Mouse (Mus musculus) cerebellum, adult 11-12 months (tissue): ENCODE measurements around the gene Trmu.
"Not testable (repeated sequence)": the region's sequence is repeated elsewhere in the genome, so short reads cannot be mapped to it uniquely, and the experiment has no call there.

Source experiments
- DNase-seq: peaks from one replicate; pipeline ENCODE4 v3.0.0; 2022

Trmu gene

DNA sequence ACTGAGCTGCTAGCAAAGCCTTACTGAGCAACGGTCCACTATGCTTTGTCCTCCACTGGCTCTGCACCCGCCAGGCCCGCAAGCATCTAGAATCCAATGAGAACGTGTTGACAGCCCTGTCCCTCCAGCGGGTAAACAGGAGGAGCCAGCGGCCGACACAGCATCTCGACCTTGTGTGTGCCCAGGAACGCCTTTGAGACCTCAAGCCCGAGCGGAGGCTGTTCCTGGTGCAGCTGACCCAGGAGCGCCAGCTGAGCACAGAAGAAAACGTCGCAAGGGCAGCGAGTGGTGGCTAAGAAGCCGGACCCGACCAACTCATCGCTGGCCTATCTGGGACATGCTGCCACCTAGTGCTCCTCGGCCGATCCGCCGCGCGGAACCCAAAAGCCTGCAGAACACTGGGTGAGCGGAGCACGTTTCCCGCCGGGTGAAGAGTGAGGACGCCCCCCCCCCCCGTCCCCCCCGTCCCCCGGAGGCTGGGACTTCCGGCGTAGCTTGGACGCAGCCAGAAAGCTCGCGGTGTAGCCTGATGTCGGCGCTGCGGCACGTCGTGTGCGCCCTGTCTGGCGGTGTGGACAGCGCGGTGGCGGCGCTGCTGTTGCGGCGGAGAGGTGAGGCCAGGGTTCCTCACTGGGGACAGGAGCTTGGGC is at the start of gene Trmu:
TSS of gene Trmu (plus strand) at position 465 of the 650 bp plus-strand sequence.
- peak; percentile 92 for DNase-seq

DNA sequence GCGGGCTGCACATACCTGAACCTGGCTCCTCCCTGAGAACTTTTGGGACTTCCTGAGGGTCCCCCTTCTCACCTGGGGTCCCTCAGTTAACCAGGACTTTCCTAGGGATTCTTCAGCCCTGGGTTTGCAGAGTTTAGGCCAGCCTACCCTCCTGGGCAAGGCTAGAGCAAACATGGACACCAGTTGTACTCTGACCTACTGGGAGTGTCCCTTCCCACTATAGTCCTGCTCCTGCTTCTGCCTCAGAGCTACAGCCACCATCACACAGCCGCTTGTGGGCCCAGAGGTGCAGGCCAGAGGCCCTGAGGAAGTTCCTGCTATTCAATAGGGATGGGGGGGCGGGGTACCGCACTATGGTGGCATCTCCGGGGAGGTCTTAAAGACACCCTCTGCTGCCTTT is 49.6 kb upstream of the Trmu start:
- DNase-seq, result no peak

DNA sequence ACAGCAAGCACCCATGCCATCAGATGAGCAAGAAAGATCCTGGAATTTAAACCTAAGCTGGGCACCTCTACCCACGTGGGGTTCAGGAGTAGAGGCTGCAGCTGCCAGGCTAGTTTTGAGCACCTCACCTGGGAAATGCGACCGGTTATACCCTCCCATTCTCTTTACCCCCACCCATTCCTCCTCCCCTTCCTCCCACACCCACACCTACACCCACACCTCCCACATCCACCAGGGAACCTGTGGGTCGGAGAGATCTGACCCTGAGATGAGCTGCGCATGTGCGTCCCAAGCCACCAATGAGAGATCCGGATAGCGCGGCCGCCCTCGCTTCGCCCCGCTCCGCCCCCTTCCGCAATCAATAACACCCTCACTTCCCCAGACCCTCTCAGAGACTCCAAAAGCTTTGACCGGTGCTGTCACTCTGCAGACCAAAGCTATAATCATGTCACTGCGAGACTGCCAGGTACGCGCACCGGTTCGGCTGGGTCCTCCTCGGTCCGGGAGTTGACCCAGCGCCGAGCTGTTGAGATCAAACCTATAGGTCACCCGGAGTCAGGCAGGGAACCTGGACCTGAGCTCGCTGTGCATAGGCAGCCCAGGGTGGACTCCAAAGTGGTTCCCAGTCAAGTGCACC is 47.0 kb upstream of the Trmu start, which contains the start of gene Ttc38:
TSS of gene Ttc38 (plus strand) at position 353 of the 637 bp plus-strand sequence.
- DNase-seq, result peak; percentile 89

DNA sequence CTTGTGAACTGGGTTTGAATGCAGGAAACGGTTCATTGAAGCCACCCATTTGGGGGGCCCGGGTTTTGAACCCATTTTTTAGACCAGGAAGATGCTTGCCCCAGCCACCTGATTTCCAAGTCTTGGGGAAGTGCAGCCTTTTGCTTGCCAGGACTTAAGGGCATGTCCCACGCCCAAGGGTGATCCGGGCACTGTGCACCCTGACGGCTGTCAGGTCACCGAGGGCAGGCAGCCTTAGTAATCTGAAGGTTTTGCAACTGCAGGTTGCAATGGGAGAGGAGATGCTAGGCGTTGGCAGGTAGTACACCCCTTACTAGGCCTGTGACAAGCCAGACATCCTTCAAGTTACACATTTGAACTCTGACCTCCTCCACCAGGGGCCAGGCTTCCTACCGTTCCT is 46.5 kb upstream of the Trmu start:
- DNase-seq, result no peak

DNA sequence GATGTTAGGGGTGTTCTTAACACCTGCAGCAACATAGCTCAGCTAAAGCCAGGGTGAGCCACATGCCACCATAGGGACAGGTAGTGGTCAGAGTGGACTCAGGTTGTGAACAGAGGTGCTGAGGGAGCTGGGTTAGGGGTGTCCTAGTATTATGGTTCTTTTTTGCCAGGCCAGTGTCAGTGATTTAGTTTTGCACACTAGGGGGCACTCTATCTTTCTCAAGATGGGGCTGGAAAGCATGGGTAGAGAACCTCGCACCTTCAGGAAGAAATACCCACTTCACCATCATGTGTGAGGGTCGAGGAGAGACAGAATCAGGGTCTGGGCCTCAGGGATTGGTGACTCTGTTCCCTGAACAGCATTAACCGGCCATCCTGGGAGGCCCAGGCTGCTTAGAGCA is 43.8 kb upstream of the Trmu start:
- no peak for DNase-seq

DNA sequence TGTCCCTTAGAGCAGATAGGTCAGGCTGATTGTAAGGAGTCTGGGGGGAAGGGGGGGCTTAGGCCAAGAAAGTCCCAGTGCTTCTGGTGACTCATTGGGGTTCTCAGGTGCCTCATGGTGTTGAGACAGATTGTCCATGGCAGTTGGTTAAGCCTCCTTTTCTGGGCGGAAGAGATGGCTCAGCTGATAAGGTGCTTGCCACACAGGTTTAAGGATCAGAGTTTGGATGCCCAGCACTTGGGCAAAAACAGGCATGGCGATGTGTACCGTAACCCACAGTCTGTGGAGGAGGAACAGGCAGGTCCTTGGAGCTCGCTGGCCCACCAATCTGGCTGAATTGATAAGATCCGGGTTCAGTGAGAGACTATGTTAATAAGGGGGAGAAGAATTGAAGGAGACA is 42.2 kb upstream of the Trmu start:
- DNase-seq, result no peak

DNA sequence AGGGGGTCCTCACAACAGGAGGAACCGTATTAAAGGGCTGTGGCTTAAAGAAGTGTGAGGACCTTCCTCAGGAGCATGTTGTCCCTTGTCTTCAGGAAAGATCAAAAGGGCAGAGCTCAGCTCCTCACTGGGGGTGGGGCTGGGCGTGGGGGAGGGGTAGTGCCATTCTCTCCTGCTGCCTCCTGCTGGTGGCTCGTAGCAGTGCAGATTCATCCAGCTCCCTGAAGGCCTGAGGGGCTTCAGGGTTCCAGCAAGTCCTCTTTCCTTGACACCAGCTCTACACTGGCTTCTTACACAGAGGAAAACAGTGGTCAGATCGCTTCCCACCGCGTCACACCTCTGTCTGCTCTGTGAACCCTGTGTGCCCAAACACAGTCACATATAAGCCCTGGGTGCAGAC is 38.1 kb upstream of the Trmu start:
- DNase-seq, result no peak

DNA sequence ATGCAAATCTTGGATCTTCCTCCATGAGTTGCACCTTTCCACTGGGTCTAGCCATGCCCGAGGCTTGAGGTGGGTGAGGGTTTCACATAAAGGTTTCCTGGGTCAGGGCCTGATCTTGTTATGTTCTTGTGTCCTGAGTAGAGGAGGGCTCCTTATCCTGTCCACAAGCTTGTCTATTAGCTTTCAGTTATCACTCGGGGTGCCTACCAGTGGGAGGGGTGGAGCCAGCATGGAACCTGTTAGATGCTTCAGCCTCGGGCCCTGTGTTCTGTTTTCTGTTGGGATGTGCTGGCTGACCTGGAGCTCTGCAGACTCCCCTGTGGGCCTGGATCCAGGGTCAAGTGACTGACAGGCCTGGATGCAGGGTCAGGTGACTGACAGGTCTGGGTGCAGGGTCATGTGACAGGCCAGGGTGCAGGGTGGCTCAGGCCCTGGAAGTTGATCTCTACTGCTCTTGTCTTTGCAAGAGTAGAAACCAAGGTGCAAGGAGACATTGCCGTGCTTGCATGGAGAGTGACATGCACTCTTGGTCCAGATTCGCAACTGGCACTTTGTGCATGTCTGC is 37.2 kb upstream of the Trmu start:
- no peak for DNase-seq

DNA sequence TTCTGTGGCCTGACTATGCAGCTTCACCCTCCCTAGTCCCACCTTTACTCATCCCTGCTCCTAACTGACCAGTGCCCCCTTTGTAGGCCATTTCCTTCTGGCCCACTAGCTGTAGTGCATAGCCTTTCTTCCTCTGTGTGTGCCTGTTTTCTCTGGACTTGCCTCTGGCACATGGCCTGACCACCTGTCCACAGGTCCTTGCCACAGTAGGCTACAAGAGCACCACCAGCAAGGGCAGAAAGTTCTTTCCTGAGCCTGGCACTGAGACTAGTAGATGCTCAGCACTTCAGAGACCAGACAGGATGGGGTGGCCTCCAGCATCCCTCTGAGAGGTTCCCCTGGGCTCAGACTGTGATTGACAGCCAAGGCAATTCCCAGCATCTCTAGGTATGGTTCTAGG is 34.0 kb upstream of the Trmu start:
- DNase-seq, result peak; percentile 59

DNA sequence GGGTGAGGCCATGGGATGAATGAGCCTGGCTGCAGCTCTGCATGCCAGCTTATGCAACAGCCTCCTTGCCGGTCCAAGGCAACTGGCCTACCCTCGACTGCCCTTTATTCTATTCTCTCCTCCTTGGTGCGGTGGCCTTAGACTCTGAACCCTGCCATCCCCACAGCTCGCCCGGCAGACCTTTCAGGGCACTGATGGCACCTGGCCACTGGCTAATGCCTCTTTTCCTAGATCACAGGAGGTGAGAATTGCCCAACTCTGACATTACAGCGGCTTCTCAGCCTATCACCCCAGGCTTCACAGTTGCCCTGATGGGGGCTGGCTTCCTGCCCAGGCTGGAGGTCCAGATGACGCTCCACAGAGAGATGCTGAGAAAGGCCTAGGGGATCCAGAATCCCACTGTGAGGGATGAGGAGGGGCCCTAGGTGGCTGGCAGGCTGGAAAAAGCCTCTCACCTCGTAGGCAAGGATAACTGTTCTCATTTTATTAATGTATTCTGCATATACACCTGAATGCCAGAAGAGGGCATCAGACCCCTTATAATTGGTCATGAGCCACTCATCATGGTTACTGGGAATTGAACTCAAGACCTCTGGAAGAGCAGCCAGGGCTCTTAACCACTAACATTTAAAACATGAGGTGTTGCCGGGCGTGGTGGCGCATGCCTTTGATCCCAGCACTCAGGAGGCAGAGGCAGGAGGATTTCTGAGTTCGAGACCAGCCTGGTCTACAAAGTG is 27.3 kb upstream of the Trmu start:
- peak; percentile 42 for DNase-seq

DNA sequence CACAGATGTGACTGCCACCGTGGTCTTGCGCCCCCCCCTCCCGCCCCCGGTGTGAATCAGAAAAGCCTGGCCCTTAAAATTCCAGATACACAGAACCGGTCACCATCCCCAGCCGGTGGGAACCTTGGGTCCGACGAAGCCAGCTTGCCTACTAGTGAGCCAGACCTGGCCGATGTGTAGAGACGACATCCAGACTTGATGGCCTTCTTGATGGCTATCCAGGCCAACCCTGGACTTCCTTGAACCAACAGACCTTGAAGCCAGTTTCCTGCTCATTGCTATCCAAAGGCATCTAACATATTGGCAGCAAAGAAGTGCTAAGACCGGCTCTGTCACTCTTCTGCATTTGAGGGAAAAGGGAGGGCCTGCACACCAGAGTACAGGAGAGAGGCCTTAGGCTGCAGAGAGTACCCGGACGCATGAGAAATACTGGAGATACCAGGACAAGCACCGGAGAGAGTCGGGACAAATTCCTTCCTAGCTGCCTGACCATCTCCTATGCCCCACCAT is 20.1 kb upstream of the Trmu start:
- DNase-seq, result no peak

DNA sequence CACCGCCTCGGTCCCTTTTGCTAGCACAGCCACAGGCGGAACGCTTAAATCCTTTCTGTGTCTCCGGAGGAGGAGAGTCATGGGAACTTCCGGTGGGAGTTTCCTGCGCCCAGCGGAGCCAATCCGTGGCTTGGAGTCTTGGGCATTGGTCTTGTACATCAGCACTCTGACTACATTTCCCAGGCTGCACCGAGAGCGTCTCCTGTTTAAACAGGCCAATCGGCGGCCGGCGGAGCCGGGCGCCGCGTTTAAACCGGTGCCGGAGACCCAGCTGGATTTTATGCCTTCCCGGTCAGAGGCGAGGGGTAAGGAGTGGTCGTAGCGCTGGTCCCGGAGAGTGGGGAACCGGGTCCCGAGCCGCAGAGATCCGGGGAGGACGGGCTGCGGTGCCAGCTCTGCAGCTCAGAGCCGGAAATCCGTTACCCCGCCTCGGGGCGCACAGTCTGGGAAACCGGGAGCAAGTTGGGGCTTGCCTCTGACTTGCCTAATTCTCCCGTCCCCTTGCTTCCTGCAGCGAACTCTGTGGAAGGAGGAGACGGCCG is 19.6 kb upstream of the Trmu start, which contains the start of gene Gtse1:
TSS of gene Gtse1 (plus strand) at position 256 of the 542 bp plus-strand sequence.
- peak; percentile 93 for DNase-seq

DNA sequence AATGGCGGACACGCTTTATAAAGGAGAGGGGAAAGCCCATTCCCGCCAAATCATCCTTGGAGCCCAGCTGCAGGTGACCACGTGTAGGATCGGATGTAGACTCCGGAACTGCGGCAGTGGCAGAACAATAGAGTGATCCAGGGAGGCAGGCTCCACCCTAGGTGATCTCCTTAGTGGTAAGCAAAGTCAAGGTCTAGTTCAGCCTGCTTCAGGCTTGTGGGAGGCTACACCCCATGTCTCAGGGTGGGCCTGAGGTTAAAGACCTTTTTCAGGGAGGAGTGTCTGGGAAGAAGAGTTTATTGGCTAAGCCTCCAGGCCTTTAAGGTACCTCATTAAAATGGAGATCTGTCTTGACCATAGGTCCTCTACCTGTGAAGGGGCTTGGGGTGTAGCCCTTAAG is 13.2 kb upstream of the Trmu start:
- DNase-seq, result not testable (repeated sequence)

DNA sequence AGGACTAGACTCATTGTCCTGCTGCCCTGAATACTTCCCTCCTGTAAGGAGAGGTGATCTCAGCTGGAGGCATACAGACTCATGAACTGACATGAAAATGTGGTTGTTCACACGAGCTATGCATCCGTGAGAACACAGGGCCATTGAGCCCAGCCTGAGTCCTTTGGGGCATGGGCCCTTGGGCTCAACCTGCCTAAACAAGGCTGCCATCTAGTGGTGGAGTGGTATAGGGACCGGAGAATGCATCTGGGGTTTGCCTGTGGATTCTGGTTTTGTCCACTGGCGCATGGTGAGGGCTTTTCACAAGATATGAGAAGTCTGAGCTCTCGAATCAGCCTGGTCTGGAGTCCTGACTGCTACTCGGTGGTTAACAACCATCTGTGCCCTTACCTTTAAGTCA is 11.4 kb upstream of the Trmu start:
- peak; percentile 61 for DNase-seq

DNA sequence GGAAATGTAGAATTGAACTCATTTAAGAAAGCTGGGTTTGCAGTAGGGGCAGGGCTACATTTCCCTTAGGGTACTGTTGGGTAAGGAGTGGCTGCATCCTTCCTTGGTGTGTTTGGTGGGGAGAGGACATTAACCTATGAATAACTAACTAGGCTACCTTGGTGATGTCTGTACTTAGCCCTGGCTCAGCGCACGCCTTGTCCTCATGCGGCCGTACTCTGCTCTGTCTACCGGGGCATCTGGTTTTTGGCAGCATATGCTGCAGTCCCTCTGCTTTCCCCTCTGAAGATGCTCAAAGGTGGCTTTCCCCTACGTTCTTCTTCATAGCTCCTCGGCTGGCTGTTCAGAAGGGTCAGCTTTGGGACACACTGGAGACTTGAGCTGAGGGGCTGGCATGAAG is 1.8 kb upstream of the Trmu start:
- no peak for DNase-seq

DNA sequence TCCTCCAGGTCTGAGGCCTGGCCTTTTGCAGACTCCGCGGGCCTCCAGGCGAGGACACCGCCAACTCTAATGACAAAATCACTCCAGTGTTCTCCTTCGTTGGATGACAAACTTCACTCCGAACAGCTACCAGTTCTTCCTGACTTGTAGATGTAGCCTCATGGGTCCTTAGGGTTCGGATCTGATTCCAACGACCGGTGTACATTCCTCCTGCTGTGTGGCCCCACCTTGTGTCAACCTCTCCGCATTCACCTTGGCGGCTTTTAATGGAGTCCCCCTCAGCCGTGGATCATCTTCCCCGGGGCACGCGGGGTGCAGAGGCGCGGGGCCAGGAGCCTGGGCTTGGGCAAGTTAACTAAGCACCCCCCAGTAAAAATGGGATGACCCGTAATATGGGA is 385 bp downstream of the Trmu start:
- no peak for DNase-seq

DNA sequence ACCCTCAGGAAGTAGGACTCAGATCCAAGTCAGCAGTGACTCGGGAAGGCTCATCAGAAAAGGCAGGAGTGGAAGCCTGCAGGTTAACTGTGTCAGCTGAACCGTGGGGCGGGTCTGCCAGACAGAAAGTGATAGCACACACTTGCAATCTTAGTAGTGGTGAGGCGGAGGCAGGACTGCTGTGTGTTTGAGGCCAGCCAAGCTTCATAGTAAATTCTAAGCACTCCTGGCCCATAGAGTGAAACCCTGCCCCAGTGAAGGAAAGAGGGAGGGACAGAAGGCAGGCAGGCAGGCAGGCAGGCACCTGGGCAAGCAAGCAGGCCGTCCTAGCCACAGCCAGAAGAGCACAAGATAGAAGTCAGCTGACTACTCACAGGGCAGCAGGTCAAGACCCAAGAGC is 6.5 kb downstream of the Trmu start:
- DNase-seq, result no peak

DNA sequence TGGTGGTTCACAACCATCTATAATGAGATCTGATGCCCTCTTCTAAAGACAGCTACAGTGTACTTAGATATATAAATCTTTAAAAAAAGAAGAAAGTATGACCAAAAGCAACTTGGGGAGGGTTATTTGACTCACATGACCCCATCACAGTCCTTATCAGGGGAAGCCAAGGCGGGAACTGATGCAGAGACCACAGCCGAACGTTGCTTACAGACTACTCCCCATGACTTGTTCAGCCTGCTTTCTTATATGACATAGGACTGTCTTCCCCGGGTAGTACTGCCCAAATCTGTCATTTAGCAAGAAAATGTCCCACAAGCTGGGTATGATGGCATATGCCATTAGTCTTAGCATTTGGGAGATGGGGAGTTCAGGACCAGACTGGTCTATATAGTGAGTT is 10.1 kb downstream of the Trmu start:
- DNase-seq, result no peak

DNA sequence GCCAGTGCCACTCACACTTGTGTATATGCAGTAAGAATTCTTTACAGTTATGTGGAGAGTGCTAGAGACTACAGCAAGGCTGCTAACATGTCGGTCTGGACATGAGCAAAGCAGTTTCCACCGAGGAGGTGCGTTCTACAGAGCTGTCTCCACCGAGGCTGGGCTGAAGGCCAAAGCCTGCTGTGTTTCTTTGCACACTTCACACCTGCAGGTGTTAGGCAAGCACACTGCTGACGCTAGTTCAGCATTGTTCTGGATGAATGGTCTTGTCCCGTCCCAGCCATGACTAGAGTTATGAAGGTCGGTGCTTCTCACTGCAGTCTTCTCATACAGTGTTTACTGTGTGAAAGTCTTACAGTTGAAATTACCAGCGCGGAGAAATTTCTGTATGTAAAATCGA is 12.9 kb downstream of the Trmu start:
- no peak for DNase-seq

DNA sequence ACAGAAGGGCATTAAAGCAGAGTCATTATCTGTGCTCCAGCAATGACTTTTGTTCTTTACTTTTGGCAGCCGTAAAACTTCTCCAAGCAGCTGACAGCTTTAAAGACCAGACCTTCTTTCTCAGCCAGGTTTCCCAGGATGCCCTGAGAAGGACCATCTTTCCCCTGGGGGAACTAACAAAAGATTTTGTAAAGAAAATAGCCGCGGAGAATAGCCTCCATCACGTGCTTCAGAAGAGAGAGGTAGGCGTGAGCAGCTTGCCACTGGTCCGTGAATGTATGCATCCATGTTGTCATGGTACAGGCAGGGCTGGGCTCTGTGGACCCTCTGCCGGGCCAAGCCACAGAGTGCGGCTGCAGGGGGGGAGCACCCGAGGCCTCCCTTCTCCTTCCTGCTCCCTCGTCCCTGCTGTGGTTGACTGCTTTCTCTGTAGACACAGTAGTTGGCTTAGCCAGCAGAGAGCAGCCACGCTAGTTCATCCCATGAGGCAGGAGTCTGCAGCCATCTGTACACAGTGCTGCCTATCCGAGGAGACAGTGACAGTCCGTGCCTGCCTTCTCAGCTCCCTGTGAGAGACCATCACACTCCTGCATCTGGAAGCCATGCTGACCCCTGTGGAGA is 13.5 kb downstream of the Trmu start:
- no peak for DNase-seq

DNA sequence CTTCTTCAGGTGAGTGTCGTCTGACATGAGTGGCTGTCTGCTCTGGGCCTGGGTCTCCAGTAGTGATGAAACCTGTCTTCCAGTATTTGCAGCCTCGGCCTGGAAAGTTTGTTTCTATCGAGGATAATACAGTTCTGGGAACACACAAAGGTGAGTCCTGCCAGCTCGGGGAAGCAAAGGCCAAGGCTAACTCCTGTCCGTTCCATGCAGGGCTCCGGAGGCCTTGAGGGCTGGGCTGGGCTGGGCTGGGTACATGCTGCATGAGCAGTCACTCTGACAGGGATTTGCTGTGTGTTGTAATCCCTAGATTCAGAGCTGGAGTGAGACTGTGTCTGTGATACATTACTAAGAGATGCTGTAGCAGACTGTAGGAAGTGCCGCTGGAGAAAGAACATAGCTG is 14.8 kb downstream of the Trmu start:
- DNase-seq, result no peak

DNA sequence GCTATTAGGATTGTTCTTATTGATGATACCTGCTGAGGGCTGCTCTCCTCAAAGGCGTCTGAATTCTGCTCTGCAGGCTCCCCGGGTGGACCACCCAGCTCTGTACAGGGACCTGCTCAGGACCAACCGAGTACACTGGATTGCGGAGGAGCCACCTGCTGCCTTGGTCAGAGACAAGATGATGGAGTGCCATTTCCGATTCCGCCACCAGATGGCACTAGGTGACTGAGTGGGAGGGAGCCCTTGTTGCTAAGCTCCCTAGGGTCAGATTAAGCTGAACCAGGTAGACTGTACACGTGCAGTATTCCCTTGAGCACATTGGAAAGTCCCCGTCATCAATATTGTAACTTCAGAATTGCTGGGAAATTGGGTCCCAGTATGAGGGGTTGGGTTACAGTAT is 17.2 kb downstream of the Trmu start:
- DNase-seq, result peak; percentile 59

DNA sequence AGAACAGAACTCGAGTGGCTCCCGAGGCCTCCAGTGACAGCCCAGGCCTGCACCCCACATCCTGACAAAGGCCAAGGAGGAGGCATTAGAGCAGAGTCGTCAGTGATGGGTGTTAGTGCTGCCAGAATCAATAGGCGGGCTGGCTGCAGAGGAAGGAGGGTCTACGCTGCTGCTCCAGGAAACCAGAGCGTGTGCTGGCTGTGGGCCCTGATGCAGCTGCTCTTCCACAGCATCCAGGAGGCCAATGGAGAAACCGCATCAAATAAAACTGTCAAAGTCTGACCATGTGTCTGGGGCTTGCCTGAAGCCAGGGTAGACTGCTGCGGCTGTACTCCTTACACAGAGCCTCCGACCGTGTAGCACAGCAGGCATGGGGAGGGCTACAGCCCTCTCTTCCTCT is 18.0 kb downstream of the Trmu start:
- DNase-seq, result no peak
